Mouse (Mus musculus): ENCODE results near the gene Phf21b.

Phf21b gene

DNA sequence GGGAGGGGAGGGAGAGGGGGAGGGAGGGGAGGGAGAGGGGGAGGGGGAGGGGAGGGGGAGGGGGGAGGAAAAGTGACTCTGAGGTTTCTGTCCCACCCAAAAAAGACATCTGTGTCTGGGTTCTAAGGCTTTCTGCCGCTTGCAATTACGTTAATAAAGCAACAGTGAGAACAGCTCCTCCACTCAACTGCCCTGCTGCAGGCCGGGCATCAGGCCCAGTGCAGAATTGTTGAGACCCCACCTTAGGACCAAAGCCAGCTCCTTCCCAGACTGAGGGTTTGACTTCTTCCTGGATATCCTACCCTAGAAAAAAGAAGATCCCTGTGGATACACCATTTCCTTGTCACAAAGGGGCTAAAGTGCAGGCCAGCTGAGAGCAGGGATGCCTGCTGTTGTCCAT is 9.6 kb downstream of the Phf21b start:
- DNase-seq (ENCODE audit: low spot score), result no peak

DNA sequence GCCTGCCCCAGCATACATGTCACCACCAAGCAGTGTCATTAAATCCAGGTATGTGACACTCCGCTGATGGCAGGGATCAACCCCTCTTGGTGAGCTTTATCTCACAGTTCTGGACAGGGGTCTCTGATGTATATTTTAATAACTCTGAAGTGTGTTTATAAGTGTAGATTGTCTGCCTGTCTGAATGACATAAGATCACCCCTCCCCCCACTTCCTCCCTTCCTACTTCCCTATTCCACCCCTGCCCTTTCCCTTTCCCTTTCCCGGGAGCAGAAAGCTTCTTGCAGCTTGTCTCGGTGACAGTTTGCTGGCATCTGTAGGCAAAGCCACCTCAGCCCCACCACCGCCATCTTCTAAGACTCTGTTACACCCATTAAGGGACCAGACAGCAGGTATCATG is 11.0 kb downstream of the Phf21b start:
- no peak for DNase-seq (ENCODE audit: low spot score)

DNA sequence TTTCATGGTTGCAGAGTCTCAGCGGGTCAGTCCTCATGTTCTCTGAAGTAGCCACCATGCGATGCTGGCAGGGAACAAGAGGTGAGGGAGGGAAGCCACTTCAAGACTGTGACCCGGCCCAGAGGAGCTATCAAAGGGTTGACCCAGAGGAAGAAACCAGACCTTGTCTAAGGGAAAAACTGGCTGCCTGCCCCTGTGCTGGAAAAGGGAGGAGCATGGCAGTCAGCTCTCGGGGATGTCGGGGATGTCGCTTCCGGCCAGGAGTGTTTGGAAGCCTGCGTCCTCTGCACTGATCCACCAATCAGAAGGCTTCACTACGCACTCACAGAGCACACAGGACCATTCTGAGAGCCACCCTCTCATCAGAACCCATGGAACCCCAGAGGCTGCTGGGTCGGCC is 12.8 kb downstream of the Phf21b start:
- no peak for DNase-seq (ENCODE audit: low spot score)

DNA sequence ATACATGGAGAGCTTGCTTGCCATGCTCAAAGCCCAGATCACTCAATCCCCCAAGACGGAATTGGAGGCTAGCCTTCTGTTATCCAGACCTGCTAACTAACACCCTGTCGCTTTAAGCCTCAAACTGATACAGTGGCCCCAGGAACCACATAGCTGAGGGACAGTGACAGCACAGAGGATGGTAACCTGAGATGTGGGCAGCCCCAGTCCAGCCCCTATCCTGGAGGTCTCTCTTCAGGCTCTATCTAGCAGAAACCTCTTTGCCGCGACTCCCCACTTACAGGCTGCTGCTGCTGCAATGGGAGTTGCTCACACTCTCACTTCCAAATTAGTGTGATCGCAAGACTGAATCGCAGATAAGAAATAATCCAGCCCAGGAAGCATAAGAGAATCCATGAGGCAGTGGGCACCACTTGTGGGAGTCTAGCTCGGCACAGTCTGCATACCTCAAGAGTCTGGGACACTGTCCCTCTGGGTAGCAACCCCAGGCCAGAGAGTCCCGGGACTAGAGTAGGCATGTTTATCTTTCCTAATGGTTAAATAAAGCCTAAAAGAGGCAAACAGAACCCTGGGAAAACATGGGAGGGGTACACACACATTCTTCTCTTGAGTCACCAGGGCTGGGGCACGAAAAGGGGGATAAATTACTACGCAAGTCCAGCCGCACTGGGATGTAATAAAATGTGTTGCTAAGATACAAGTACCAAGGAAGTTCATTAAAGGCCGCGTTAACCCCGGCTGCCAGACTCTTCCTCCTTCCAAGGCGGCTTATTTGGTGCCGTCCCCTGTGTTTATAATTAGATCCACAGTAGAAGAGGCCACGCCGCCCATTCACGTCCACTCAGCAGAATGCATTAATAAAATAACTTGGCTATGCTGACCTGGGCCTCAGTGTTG is 13.7 kb downstream of the Phf21b start:
- DNase-seq (ENCODE audit: low spot score), result no peak

DNA sequence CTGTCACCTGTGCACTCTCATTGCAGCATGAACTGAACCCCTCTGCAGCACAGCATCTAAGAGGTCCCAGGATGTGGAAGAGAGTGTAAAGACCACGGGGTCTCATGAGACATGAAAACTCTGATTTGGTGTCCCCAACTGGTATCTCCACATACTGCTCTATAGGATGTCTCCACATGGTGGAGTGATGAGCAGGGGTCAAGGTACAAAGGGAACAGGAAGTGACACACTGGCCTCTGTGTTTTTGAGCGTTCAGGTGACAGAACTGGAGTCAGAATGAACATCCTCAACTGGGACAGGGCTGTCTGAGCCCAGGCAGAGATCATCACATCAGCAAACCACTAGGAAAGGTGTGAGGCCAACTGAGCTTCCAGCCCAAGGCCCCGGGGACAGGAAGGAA is 15.3 kb downstream of the Phf21b start:
- DNase-seq (ENCODE audit: low spot score), result no peak

DNA sequence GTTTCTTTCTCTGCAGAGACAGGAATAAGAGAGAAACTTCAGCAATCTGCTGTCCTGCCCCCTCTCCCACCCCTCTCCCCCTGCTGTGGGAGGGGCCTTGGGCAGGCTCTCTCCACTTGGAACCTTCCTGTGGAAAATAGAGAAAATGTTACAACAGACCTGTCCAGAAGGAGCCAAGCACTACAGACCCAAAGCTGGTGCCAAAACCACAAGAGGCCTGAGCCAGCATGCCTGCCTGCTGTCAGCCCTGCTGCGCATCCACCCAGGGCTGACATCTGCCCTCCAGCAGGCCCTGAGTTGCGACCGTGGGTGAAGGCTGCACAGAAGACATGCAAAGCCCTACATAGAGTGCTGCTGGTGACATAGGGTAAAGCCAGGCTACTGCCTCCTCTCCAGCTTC is 16.3 kb downstream of the Phf21b start:
- no peak for DNase-seq (ENCODE audit: low spot score)

DNA sequence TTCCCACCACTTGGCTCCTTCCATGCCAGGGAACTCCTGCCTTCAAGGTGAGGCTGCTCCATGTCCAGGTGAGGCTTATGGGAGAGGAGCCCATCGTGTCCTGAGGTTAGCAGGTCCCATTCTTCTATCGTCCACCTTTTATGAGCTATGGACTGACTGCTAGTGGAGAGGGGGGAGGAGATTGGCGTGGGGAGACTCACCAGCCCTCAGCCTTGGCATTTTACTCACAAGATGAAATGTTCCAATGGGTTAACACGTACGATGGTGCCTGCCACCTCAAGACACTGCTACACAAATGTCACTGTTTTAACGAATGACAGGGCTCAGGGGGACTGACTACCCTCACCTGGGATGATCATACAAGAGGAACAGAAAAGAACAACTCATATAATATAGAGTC is 18.0 kb downstream of the Phf21b start:
- no peak for DNase-seq (ENCODE audit: low spot score)

DNA sequence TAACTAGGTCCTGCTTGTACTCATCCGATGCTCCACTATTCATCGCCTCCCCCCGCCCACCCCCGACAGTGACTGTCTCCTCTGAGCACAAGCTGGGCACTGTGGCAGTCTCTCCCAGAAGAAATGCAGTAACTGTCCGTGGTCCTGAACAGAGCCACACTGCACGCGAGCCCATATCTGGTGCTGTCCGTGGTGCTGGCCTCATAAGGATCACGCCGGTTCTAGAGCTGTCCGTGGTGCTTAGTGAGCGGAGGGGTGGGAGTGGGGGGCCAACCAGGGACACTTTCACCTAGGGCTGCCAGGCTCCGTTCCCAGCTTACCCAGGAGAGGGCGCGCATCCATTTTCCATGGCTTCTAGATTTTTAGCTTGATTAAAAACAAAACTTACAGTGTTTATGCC is 26.4 kb downstream of the Phf21b start:
- peak; percentile 80 for DNase-seq (ENCODE audit: low spot score)

DNA sequence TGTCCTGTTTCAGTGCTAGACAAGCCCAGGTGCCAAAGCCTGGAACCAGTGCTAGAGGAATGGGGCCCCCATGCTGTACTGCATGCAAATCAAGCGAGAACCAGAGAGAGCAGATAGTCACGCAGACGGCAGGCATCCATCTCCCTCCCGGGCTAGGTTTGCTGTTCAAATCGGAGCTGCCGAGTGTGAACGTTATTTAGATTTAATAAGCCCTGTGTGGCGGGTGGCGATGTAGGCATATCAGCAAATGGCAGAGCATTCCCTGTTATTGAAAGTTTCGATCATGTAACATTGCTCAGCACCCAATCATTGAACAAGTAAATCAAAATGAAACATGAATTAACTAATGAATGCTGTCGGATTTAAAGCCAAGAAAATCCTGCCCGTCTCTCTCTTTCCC is 27.2 kb downstream of the Phf21b start:
- no peak for DNase-seq (ENCODE audit: low spot score)

DNA sequence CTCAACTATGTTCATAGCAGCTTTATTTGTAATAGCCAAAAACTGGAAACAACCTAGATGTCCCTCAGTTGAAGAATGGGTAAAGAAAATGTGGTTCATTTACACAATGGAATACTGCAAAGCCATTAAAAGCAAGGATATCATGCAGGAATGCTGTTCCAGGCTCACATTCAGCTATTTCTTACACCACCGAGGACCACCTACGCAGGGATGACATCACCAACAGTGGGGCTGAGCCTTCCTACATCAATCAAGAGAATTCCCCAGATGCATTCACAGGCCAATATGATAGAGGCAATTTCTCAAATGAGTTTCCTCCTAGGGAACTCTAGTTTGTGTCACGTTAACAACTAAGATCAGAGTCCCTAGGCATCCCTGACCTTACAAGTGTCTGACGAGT is 32.8 kb downstream of the Phf21b start:
- no peak for DNase-seq (ENCODE audit: low spot score)

DNA sequence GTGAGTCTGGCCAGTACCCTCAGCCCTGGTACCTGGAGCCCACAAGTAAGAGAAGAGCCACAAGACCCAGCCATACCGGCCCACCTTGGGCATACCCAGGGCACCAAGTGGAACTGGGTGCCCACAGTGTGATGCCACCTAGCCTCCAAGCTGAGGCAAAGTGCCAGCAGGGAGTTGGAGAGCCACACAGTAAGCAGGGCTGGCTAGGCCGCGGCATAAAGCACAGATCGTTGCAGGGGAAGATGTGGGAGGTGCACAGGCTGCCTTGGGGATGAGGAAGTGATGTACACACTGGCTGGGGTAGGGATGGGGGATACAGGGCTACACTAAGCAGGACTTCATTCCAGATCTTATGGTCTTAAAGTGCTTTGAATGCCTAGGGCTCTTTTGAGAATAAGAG is 35.0 kb downstream of the Phf21b start:
- no peak for DNase-seq (ENCODE audit: low spot score)

DNA sequence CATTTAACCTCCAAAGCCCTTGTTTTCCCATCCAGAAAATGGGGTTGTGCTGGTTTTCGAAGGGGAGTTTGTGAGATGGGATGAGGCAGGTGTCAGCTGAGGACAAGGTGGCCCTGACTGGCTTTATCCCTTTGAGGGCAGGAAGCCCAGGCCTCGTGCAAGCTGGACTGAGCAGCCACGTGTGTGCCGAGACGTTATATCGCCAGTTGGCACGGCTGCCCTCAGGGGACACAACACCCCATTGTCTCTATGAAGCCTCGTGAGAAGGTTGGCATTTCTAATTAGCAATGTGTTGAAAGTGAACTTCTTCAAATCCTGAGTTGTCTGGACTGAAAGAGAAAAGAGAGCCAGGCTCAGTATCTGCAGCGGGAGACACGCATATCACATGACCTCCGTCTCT is 37.6 kb downstream of the Phf21b start:
- DNase-seq (ENCODE audit: low spot score), result no peak

DNA sequence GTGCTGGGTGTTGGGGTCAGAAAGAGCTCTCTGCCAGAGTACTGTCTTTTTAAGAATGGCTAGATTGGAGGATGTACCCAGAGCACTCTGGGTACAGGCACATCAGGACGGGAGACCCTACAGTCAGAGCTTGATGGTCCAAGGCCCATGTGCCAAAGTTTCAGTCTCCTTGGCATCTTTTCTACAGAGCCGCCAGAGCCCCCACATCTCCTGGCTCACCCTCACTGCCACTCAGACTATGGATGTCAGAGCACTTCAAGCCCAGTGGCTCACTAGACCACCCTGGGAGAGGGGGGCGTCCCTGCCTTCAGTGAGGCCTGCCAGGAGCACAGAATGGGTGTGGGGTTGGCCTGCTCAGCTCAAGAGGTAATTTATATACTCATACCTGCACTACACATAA is 38.3 kb downstream of the Phf21b start:
- DNase-seq (ENCODE audit: low spot score), result no peak

DNA sequence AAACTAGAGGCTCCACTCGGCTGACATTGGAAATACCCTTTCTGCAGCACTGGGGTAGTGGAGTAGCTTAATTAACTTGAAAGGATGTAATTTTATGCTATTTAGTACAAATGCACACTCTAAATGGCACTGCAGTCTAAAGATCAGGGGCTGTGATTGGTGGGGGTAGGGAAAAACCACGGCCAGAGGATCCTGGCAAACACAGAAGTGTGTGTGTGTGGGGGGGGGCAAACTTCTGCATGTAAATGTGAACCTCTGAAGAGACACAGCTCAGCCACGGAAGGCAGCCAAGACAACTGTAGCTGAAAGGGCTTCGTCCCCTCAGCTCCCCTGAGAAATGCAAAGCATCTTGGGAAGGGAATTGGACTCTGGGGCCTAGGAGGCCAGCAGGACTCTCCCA is 40.7 kb downstream of the Phf21b start:
- DNase-seq (ENCODE audit: low spot score), result no peak

DNA sequence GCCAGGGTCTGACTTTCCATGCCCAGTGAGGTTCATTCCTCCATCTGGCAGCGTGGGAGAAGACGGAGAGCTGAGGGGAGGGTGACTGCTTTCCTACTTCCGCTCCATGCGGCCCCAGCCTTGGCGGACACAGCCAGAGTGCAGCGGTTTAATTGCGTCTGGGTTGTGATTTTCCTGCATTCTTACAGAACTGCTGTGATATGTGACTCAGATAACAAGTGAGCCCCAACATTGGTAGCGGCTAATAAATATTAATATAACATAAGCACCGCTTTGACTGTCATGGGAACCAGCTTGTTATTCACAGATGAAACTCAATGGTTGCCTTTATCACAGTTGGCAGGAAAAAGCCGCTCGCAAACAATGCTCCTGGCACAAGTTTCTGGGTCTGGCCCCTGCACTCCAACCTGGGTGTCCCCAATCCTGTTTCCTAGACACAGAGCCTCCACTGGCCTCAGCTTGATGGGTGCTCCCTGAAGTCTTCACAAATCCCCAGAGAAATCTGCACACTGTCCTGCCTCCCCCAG is 43.0 kb downstream of the Phf21b start:
- no peak for DNase-seq (ENCODE audit: low spot score)

DNA sequence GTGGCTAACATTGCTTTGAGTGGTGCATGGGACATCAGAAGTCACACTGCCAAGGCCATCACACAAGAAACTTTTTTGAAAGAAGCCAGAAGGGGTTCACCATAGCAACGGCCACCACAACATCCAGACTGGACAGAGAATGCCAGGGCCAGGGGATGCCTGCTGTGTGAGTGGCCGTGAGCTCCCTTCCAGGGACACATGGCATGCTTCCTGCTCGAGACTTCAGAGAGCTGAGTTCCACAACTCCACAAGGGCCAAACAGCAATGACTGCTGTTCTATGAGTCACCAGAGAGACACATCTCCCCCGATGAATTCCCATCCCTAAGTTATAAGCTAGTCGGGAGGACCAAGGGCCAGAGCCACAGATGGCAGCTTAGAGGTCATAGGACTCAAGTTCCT is 44.7 kb downstream of the Phf21b start:
- DNase-seq (ENCODE audit: low spot score), result no peak

DNA sequence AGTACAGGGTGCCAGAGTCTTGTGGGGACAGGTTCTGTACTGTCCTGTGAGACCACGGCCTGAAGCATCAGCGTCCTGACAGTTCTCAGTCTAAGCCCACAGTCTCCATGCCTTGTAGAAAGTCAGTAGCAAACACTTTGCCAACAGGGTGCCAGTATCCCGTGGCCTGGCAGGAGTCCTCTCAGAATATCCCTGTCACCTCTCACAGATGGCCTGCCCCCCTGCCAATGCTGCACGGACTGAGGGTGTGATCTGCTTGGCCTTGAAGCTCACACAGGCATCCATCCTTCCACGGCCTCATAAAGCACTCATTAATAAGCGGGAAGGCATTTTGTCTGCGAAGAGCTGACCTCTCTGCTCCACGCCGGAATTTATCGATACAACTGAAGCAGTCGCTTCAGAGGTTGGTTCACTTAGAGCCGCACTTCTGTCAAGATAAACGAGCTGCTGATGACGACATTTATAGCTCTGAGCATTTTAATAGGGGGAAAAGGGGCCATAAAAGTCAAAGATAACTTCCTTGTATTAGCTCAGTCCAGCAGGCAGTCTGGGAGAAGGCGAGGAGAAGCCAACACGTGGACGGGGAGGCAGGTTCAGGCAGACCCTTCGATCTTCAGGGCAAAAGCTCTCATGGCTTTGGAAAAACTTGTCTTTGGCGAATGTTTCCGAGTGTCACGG is 46.4 kb downstream of the Phf21b start:
- no peak for DNase-seq (ENCODE audit: low spot score)

DNA sequence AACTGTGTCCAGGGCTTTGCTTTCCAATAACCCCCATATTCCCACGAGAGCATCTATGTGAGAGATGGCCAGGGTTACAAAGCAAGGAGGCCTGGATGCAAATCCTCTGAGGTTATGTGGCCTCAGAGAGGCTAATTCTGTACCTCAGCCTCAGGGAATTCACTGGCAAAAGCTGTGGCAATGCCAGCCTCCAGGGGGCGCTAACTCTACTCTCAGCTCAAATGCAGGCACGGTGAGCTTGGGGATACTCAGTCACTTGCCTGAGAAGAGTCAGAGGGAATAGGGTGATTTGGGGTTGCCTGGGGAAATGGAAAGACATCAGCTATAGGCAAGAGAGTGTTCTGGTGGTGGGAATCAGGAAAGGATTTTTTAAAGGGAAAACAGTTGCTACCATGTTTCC is 52.2 kb downstream of the Phf21b start:
- peak; percentile 47 for DNase-seq (ENCODE audit: low spot score)

DNA sequence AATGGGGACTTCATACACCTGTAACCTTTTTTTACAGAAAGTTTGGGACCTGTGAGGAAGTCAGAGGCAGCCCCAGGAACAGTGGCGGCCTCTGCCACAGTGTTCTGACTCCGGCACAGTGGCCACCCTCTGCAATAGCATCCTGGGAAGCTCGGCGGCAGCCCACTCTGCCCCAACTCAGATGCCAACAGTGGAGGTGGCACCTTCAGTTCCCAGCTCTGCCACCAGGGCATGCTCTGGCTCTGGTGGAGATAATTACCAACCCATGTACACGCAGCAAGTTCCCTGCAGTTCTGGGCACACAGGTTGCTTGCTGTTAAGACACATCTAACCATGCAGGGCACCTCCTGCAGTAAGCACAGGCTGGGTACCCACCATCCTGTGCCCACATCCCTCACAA is 55.7 kb downstream of the Phf21b start:
- no peak for DNase-seq (ENCODE audit: low spot score)

DNA sequence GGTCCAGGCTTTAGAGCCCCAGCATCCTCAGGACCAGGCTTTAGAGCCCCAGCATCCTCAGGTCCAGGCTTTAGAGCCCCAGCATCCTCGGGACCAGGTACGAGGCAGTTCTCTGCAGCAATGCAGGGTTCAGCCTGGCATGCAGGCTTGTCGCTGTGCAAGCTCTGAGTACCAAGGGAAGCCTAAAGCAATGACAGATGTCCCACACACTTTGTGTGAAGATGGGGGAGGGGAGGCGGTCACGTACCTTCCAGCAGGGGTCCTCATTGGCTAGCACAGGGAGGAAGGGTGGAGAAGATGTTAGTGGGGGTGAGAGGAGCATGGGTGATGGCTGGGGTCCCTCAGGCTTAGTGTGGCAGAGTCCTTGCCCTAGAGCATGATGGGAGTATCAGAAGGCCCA is 62.2 kb downstream of the Phf21b start:
- no peak for DNase-seq (ENCODE audit: low spot score)

DNA sequence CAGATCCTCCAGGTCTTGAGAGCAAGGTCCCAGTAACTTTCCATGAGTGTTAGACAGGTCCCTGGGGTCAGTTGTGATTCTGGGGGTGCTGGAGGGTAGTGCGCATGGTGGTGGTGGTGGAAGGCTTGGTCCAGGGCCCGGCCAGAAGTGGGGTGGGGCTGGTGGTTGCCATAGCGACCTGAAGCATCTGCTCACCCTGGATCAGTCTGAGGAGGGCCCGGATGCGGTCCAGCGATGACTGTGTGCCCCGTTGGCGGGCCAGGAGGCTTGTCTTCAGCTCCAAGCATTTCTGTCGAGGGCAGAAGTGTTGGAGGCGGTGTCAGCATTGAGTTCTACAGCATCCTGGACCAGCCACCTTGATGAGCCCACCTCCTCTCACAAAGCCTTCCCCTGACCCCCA is 68.7 kb downstream of the Phf21b start:
- no peak for DNase-seq (ENCODE audit: low spot score)

DNA sequence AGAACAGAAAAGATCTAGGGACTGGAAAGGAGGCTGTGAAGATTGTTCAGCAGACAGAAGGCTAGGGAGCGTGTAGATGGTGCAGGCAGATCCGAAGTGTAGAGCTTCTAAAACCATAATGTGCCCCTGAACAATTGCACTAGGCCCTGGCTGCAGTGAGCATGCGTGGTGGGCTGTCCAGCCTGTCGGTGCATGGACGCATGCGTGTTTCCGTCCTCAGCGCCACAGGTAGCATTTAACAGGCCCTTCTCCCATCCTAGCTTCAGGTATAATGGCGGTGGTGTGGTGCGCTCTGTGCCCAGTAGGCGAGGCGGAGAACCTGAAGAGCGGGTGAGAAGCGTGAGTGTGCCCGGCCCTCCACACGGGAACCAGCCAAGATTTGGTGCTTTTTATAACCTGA is 71.0 kb downstream of the Phf21b start:
- DNase-seq (ENCODE audit: low spot score), result no peak

DNA sequence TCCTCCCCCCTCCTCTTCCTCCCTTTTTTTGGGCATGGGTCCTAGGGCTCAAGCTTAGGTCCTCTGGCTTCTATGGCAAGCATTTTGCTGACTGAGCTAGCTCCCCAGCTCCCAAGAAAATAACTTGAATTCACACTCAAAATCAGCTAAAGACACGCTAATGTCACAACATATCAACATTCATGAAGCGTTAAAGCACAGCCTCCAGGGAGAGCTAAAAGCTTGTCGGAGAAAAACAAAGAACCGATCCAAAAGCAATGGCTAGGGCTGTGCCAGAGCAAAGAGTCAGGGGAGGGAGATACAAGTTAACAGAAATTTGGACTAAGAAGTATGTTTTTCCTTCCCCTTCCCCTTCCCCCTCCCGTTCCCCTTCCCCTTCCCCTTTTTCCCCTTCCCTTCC is 77.3 kb downstream of the Phf21b start:
- no peak for DNase-seq (ENCODE audit: low spot score)
